Mouse (Mus musculus): ENCODE measurements at regions not wholly inside any gene's neighbourhood (a gene's known extent, or its start where the extent isn't known, plus 50 kb on each side); places are given as distances from the start of the nearest gene placed in this dataset.

DNA sequence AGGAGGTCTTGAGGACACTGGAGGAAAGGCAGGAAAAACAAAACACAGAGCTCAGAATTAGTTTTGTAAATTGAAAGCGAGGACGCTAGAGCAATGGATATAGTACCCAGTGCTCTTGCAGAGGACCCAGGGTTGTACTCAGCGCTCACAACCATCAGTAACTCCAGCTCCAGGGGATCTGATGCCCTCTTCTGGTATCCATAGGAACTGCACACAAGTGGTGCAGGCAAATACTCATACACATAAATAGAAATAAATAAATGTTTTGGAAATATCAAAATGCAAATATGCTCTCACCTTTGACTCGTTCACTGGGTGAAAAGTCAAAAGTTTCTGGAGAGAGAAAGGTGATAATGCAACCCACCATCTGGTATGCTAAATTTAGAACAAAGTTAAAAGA lies 267.8 kb upstream of the Onecut1 start:
- TF ChIP-seq CTCF (IDR thresholded peaks at IDR 0.05; ENCODE audit: low read depth) (no peak), EP300 (IDR thresholded peaks at IDR 0.05; ENCODE audit: low read depth) (no peak)

All from heart, postnatal 0 days (tissue).